Mouse (Mus musculus) lung, postnatal 36 days (tissue): ENCODE results near the gene Slc35f1.
A peak's percentile ranks its signal among the peaks of the same experiment; 100 is the strongest.

Experiments used
- DNase-seq: peaks from one replicate; pipeline ENCODE4 v3.0.0; 2022; ENCODE audit warnings: mixed read lengths

Slc35f1 gene

DNA sequence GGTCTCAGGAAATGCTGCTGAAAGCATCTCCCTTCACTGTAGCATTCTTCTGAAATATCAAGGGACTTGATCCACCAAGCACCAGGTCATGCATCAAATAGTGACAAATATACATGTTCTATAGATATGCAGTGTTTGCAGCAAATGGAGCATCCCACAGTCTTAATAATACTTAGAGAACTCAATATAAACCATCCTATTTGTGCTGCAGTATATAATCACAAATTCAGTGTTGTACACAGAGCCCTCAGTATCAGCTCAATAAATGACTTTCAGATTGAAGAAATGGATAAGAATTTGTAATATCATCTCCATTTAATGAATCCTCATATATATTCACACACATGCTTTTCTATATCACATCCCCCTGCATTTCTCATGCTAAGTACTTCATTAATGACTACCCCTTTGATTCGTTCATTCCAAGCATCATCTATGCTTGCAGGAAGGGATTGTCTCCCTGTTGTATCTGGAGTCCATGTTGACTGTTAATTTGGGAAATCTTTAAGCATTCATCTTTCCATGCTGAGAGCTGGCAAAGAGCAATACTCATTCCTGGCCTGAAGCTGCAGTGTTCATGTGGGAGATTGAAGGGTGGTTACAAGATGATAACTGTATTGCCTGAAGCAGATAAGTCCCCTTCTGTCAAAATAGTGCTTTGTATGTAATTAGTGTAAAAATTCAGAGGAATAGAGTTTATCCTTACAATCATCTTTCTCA is 249.9 kb downstream of the Slc35f1 start:
- DNase-seq, result no peak

DNA sequence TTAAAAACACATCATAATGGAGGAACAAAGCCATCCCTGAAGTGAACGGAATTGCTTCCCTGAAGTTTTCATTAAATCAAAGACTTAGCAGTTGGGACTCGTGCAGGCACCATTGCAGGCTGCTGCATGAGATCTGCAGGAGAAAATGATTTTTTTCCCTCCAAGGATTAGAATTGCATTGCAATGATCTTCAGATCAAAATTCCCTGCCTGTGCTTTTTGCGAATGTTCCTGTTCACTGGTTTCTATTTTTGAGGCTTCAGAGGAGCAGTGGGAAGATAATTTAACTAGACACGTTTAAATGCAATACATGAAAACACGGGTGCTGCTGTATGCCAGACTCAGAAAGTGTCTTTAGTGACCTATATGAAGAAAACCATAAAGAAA is 250.5 kb downstream of the Slc35f1 start:
- no peak for DNase-seq

DNA sequence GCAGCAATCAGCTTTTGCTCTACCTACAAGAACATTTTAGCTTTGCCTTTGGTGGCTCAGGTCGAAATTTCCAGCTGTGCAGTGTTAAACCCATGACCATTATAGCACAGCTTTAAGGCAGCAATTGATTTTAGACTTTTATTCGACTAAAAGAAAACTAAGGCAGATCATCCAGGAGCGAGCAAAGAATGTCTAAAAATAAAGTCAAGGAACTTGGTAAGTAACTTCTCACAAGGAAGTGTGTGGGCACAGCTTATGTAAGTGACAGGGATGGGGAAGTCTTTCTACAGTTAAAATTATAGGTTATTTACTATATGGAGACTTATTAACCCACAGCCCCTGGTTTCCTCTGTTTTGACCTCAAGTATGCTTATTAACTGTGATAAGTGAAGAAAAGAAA is 262.2 kb downstream of the Slc35f1 start:
- DNase-seq, result no peak

DNA sequence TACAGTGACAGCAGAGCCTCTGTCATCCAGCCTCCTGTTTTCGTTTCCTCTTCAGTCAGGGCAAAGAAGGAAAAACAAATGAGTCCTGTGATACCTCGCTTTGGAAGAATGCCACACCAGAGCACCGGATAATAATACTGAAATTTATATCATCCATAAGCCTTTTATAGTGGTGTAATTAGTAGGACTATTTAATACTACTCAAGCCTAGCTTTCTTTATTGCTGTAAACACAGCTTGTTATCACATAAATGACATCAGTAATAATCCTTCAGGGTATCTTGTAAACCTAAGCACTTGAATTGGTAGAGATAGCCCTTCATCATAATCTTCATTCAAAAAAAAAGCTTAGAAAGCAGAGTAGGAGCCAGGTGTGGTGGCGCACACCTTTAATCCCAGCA is 266.4 kb downstream of the Slc35f1 start:
- no peak for DNase-seq

DNA sequence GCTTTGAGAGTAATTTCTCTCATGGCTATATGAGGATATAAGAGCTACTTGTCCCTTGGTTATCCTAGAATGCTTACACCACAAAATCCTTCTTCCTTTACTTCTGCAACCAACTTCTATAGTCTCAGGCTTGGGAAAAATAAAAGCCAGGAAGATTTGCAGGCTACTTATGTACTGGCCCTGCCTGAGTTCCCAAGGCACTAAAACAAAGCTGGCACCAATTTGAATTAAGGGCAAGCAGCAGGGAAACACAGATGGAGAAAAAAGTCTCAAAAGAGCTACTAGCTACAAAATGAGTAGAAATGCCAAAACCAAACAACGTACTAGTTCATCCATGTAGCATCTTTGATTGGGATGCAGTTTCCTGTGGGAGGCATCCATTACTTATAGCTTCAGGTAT is 288.9 kb downstream of the Slc35f1 start:
- DNase-seq, result no peak

DNA sequence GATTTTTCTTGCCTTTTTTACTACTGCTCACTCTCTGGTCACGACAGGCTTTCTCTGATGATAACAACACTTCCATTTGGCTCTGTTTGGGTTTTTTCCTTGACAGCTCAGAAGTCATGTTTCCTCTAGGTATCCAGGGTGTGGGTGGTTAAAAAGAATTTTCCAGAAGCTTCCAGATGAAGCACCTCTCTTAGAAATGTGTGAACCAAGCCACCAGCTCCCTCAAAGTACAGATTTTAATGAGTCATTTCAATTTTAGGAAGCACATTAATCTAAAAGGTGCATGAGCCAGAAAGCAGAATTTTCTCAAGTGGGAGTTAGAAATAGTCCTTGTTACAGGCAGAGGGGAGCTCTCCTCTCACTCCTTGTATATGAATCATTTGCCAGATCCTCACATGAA is 292.5 kb downstream of the Slc35f1 start:
- DNase-seq, result no peak

DNA sequence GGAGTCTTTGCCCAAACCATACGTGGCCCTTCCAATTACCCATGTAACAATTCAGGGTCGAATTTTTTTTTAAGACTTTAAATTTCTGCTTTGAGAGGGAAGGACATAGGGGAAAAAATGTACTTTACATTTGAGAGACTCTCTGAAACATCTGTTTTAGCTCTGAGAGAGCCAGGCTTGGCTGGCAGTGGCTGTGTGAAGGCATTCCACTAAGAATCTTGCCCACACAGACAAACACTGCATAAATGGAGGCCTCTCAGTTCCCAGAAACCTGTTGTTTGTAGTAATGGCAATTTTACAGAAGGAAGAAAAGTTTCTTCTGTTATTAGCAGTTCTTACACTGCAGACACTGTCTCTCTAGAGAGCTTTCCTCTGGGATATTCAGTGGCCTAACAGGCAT is 301.9 kb downstream of the Slc35f1 start:
- no peak for DNase-seq

DNA sequence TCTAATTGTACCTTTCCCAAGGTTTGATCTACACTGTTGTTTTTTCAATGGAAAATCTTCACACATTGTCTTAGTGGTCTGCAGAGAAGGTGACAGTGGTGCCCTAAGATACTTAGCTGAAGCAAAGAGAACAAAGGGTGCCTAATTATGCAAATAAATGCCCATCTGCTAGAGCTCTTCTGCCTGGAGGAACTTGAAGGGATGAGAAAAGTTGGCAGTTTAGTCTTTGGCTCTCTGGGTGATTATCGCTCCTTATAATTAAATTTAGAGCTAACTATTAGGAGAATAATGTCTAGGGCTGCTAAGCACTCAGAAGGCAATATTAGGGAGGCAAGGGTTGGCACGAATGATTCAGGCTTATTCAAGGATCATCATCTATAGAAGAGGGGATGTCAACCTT is 306.6 kb downstream of the Slc35f1 start:
- no peak for DNase-seq

DNA sequence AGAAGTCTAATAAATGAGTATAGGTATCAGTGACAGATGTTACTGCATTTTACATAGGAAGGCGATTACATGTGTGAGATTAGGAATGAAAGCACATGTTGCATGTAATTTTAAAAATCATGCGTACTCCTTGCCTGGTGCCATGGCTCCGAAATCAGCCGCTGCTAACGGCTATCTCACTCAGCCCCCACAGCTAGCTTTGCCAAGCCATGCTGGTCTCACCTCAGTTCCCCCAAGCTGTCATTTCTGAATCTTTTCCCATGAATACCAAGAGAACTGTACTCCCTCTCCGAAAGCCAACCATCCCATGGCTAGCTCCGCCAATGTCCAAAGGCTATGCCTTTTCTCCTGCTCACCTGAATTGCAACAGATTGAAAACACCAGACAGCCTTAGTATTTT is 310.8 kb downstream of the Slc35f1 start:
- DNase-seq, result no peak

DNA sequence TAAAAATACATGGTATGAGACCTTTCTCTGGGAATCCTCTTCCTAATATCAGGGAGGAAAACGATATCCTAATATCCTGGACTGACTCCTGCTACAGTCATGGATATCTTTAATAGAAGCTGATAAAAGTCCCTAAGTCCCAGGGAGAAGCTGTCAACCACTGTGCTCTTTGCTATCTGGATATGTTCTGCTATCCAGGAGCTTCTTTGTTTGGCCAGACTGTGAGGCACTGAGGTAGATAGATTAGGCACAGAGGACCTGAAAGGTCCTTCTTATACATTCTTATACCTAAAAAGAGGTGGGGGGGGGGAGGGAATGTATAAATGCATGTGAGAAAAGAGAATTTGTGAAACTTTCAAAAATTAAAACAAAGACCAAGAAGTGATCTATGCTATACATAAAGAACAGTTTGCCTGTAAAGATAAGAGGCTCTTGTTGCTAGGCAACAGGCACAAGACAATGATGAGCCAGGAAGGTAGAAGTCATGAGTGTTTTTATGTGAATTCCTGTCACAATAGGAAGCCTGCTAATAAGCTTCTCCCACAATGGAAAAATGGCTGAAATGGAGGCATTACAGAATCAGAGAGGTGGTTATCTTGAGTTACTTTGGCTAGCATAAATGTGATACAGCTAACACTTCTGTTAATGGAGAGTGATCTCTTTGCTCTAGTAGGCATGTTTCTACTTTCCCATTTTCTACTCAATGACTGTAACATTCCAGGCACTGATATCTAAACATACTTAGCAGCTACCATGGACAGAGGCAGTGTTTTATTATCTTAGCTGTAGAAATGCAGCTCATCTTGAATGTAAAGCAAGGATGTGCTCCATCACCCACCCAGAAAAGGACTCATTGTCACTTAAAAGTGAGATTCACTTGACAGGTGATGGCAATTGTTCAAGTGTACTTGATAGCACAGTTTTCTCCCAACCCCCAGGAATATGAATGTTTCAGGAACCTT is 316.2 kb downstream of the Slc35f1 start:
- no peak for DNase-seq

DNA sequence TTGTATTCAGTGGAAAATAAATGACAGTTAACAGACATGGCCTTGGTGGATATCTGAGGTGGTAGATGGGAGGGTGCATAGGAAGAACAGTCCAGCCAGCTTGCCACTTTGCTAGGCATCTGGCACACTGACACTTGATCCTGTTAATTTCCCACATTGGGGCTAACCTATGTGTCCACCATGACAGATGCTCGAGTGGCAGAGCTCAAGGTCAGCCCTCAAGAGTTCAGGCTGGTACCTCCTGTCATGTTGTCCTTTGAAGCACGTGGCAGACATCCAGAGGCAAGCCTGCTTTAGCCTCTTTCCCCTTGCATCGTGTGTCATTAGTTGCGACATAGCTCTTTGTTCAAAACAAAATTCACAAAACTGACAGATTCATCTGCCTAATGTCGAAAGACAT is 323.5 kb downstream of the Slc35f1 start:
- no peak for DNase-seq

DNA sequence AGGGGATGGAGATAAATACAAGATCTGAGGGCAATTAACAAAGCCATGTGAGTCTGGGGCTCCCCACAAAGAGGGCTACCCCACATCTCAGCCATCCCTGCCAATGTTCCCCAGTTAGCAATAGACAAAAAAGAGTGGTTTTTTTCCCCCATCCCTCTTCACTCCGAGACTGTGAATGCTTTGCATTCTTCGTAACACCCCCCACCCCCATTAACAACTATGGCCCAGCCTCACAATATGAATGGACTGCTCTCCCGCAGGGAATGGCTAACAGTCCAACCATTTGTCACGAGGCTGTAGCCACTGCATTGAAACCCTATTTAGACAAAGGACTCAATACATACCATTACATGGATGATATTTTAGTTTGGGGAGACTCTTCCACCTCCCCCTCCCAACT is 338.1 kb downstream of the Slc35f1 start:
- no peak for DNase-seq

DNA sequence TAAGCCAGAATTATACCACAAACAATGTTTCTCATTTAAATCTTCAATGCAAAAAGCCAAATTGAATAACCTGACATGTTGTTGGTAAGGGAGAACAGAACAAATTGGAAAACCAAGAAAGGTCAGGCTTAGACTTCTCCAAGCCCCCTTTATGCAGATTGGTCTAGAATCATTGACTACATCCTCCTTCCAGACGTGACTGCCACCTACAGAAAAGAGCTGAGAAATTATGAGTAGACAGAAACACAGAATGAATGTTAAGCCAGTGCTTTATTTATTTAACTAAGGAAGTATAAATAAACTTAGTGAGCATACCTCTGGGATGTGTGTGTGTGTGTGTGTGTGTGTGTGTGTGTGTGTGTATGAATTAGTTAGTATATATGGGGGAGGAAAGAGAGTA is 344.9 kb downstream of the Slc35f1 start:
- DNase-seq, result no peak

DNA sequence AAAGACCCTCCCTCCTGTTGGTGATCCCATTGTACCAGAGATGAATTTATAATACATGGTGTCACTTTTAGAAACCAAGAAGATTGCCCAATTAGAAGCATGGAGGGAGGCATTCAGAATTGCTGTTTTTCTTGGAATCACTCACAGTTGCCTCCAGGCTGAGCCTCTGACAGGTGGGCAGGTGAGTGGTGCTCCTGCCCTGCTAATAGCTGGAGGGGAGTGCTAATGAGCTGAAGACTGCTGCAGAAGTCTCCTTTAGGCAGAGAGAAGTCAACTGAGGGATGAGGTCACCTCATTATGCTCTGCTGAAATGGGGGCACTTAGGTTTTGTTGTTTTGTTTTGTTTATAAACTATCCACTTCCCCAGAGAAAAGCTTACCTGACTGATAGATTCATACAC is 355.6 kb downstream of the Slc35f1 start:
- no peak for DNase-seq

DNA sequence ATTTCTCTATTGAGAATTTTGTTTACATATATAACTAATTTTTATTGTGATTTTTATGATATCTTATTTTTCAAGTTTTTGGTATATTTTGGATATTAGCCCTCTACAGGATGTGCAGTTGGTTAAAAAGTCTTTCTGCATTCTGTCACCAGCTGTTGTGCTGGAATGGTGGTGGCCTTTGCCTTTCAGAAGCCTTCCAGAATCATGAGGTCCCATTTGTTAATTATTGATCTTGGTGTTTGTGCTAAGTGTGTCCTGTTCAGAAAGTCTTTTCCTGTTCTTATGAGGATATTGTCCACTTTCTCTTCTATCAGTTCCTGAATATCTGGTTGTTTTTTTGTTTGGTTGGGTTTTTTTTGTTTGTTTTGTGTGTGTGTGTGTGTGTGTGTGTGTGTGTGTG is 362.2 kb downstream of the Slc35f1 start:
- DNase-seq, result no peak

DNA sequence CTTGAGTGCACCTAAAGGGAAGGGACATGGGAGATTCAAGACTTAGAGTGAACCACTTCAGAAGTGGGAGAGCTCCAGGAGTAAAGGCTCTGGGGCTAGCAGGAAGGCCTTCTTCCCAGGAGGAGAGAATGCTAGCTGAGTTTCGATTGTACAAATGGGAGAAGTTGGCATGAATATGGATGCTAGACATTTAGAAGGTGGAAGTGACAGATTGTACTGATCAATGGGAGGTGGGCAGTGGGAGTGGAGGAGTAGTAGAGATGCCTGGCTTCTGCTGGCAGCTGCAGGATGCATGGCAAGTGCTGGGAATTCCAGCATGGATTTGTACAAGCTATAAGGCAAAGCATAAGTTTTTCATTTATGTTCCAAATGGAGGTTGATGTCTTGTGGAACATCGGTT is 370.4 kb downstream of the Slc35f1 start:
- DNase-seq, result no peak

DNA sequence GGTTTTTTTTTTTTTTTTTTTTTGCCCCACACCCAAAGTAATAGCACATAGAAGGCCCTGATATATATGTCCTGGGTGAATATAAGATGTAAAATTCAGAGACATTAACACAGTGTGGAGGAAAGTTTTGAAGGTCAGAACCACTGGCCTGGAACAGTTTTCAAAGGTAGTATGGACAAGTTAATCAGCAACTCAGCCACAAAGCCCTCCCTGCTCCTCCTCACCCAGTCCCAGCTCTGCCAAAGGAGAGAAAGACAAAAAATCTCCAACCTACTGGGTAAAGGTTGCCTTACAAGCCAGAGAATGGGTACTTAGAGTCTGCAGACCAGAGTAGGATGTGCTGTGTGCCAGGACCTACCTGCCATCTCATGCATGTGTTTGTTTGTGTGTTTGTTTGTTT is 372.4 kb downstream of the Slc35f1 start:
- DNase-seq, result no peak

DNA sequence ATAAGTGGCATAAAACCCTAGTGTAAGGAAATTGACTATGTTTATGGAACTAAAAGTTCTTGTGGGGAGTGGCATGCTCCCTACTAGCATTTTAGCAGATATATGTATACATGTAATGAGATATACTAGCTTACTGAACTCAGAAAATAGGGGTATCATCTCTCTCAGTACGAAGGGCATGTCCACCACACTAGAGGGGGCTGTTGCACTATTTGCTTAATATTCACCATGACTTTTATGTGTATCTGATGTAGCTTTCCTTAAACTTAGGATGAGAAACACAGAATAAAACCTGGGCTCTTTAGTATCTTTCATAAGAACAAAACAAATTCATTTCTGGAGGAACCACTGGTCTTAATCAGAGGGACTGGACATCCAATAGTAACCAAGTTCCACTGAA is 397.5 kb downstream of the Slc35f1 start:
- peak; percentile 5 for DNase-seq

DNA sequence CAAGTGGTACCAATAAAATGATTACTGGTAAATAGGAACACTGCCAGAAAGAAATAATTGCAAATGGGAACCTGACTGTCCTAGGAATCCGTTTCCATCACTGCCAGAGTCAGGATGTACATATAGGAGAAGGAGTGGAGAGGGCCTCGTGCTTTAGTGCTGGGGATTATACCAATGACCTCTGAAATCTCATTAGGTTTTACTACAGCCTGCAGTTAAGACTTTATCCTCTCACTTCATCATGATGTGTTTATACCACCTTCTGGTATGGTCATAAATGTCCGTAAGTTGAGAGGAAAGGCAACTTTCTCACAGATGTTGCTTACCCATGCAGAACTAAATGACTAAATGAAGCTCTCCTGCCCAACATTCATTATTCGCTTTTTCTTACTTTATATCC is 401.2 kb downstream of the Slc35f1 start:
- DNase-seq, result no peak

DNA sequence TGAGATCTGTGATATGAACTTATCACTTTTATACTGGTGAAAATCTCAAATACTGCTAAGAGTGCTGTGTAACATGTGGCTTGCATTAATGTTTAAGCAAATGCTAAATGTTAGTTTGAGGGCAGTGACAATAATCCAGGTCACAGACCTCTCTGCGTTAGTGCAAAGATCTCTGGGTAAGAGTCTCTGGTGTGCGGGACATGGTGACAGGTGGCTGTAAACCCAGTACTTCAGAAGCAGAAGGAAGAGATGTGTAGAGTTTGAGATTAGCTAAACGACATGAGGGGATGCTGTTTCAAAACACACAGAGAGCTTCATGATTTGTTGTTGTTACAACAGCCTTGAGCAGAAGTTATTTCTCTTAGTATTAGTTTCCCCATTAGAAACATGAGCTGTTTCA is 406.1 kb downstream of the Slc35f1 start:
- DNase-seq, result no peak

DNA sequence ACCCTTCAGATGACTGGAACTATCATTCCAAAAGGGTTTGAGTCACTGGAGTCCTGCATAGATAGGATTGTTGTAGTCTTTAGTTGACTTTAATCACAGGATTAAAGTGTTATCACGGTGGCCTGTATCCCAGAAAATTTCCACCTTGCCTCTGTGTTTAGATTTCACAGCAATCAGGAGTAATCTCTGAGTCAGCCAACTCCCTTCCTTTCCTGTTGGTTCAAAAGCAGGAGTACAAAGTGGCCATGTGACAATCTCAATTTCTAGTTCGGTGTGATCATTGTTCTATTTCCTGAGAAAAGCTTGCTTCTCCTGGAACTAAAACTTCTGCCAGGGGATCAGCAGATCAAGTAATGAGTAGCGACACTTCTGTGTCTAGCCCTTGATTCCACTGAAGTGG is 410.5 kb downstream of the Slc35f1 start:
- peak; percentile 14 for DNase-seq

DNA sequence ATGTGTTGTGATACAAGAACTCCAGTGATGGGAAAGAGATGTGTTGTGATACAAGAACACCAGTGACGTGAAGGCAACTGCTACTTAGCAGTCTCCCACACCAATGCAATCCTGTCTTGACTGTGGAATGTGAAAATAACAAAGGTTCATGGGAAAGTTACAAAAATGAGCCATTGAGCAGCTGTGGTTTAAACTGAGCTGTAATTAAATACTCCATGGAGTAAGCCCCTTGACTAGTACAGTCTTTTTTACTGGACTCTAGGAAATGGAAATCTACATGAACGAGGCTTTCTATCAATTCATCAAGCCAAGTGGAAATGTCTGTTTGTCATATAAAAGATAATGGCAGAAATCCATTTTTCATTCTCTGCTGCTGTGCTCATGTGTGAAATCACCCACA is 411.1 kb downstream of the Slc35f1 start:
- no peak for DNase-seq

DNA sequence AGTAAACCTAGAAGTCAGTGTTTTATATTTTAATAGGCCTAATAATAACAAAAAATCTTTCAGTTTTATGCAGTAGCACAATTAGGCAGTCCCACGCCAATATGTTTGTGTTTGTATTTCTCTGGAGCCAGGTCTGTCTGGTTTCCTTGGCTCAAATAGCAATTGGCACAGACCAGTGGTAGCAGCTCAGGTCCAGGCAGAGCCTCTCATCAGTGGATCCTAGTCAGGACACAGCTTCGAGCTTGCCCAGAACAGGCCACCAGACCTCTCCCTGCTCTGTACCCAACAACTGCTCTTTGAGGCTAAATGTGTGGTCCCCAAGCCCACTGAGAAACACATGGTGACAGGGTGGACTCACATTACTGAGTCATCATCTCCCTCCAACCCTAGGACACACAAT is 412.1 kb downstream of the Slc35f1 start:
- DNase-seq, result no peak

DNA sequence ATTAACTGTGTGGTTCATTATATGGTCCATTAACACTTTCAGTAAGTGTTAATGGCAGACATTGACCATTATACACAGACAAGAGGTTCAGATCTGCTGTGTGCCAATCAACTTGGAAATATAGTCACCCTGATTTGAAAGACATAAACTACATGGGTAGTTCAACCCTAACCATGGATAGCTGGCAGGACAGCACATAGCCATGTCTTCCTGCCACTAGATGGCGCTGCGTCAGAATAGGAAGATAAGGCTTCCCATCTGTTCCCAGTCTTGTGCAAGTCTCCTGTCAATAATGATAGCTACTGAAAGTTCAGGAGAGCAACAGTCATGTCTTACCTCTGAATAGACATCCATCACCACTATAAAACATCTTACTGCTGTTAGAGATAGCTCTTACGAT is 424.7 kb downstream of the Slc35f1 start:
- DNase-seq, result peak; percentile 78
